Mouse (Mus musculus) adrenal gland (tissue): ENCODE measurements around the gene Scrn3.

Experiments
- intact Hi-C: fragments of 180-260 bp; cut with DNase I; formaldehyde crosslinking; loops from one replicate; pipeline ENCODE4 v1.15.1; 2025

The Scrn3 gene

DNA sequence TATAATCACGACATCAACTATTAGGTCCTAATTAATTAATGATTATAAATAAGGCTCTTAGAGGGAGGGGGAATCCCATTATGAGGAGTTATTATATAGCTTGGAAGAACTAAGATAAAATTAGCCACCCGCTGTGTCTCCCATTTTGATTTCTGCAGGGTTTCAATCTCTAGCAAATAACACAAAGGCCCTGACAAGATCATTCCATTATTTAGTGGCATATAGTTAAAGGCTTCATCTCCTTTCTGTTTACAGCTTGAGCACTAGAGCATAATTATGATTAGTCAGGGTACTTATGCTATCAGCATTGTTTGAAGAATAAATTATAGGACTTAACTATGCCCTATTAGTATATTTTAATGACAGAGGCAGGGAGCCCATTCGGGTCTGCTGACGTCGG is 65.9 kb downstream of the Scrn3 start:
- intact Hi-C loops = no loop called here

GRCm38 (mm10) chr2:73379656-73380055 is 67.3 kb downstream of the Scrn3 start:
- intact Hi-C loops = loop anchor here (10.0 kb wide), 1 partner anchor 65 kb away; the partner anchor contains the start of genes Cir1 and Scrn3

- intact Hi-C loops = loop anchor here (10.0 kb wide), 1 partner anchor 66 kb away; the partner anchor contains the start of genes Cir1 and Scrn3
Measured at GRCm38 (mm10) chr2:73380298-73380975, 68.0 kb downstream of the Scrn3 start.

- intact Hi-C loops = loop anchor here (10.0 kb wide), 1 partner anchor 70 kb away; the partner anchor contains the start of genes Cir1 and Scrn3
Measured at GRCm38 (mm10) chr2:73385172-73385571, 72.8 kb downstream of the Scrn3 start.

DNA sequence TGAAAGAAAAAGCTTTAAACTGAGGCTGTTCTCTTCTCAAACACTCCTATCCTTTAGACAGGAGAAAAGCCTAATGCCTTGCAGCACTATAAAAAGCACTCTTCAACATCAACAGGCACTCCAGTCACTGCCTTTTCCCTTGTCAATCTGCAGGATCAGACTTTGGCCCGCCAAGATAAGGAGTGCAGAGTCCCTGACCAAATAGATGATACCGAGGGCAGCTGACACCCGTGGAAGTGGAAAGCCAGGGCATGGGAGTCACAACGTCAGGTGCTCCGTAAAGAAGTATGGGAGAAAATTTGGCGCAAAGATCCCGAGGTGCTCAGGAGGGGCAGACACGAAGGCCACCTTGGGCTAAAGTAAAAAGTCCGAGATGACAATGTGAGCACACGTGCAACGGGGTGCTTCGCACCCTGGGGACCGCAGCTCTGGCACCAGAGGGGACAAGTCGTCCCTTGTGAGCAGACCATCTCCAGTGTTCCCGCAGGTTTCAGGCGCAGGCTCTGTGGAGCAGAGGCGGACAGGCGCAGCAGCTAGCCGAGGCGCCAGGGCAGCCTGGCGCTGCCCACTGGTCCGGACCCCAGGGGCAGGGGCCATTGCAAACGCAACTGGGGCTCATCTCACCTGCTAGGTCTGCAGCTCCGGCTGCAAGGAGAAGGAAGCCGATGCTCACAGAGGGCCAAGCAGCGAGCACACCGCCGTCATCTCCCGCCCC is 73.4 kb downstream of the Scrn3 start:
- intact Hi-C loops = loop anchor here (10.0 kb wide), 1 partner anchor 71 kb away; the partner anchor contains the start of genes Cir1 and Scrn3

- intact Hi-C loops = loop anchor here (10.0 kb wide), 1 partner anchor 72 kb away; the partner anchor contains the start of genes Cir1 and Scrn3
Measured at GRCm38 (mm10) chr2:73386356-73387046, 74.1 kb downstream of the Scrn3 start, which contains the start of gene Gpr155. TSS of gene Gpr155 (minus strand) at chr2:73386572.
